Mouse (Mus musculus) left cerebral cortex, postnatal 25 days (tissue): ENCODE data around the gene Nfkbil1. TPM values are rescaled to one million over a fixed set of nuclear protein-coding genes. Genes with fewer than 3 reads are reported as not detected.
A peak's percentile ranks its signal among the peaks of the same experiment; 100 is the strongest.

ENCODE experiments used
- DNase-seq, 2 experiments: peaks; one replicate each; pipeline ENCODE4 v3.0.0; 2022; ENCODE audit warnings: low spot score in 2 of 2, mixed read lengths in 1 of 2
- intact Hi-C: fragments of 180-260 bp; cut with DNase I; formaldehyde crosslinking; loops from one replicate; pipeline ENCODE4 v1.15.1; 2025
- total RNA-seq, 2 experiments: library from RNA; stranded (reverse); gene quantifications; 2 replicates each; pipeline ENCODE4 v1.2.3; 2021

Gene Nfkbil1
- total RNA-seq, 2 experiments from 2014 or later = 11.7 to 12.8 TPM

GRCm38 (mm10) chr17:35192924-35193323 is 42.7 kb downstream of the Nfkbil1 start:
- intact Hi-C loops = no loop called here
- DNase-seq = no peak

- no peak for DNase-seq
- intact Hi-C loops = no loop called here
Observed at GRCm38 (mm10) chr17:35191723-35192122, 43.9 kb downstream of the Nfkbil1 start.

GRCm38 (mm10) chr17:35190096-35190495 is 45.5 kb downstream of the Nfkbil1 start:
- no peak for DNase-seq
- intact Hi-C loops = no loop called here

GRCm38 (mm10) chr17:35189186-35189585 is 46.4 kb downstream of the Nfkbil1 start:
- intact Hi-C loops = no loop called here

GRCm38 (mm10) chr17:35187959-35188610 is 47.5 kb downstream of the Nfkbil1 start, which contains the start of gene Lst1:
TSS of gene Lst1 (minus strand) at chr17:35188439.
- intact Hi-C loops = no loop called here

More at GRCm38 (mm10) chr17:35189186-35189585, 46.4 kb downstream of the Nfkbil1 start:
- no peak for DNase-seq

GRCm38 (mm10) chr17:35187345-35187744 is 48.2 kb downstream of the Nfkbil1 start:
- no peak for DNase-seq
- intact Hi-C loops = no loop called here

More at GRCm38 (mm10) chr17:35187959-35188610, 47.5 kb downstream of the Nfkbil1 start, which contains the start of gene Lst1:
- DNase-seq = no peak

- no peak for DNase-seq
- intact Hi-C loops = no loop called here
Observed at GRCm38 (mm10) chr17:35186681-35187080, 48.9 kb downstream of the Nfkbil1 start.

- DNase-seq = no peak
- intact Hi-C loops = no loop called here
Observed at GRCm38 (mm10) chr17:35185639-35186611, 49.7 kb downstream of the Nfkbil1 start.

- intact Hi-C loops = no loop called here
- no peak for DNase-seq
Observed at GRCm38 (mm10) chr17:35180093-35180492, 55.5 kb downstream of the Nfkbil1 start.

GRCm38 (mm10) chr17:35178528-35178927 is 57.1 kb downstream of the Nfkbil1 start:
- intact Hi-C loops = loop anchor here (1.0 kb wide), 1 partner anchor 54 kb away; no protein-coding TSS in a partner anchor
- DNase-seq = no peak

GRCm38 (mm10) chr17:35175968-35176367 is 59.6 kb downstream of the Nfkbil1 start, which contains the start of gene Aif1:
TSS of gene Aif1 (minus strand) at chr17:35176068.
- DNase-seq = no peak
- intact Hi-C loops = no loop called here

GRCm38 (mm10) chr17:35175382-35175781 is 60.2 kb downstream of the Nfkbil1 start:
- intact Hi-C loops = no loop called here
- DNase-seq = no peak

- intact Hi-C loops = no loop called here
- DNase-seq = no peak
Observed at GRCm38 (mm10) chr17:35174201-35174977, 61.2 kb downstream of the Nfkbil1 start.

GRCm38 (mm10) chr17:35173329-35173728 is 62.3 kb downstream of the Nfkbil1 start:
- DNase-seq = no peak
- intact Hi-C loops = no loop called here

GRCm38 (mm10) chr17:35172445-35173234 is 63.0 kb downstream of the Nfkbil1 start:
- DNase-seq = peak in 1 of 2 experiments; percentile 69

More at GRCm38 (mm10) chr17:35172445-35173234, 63.0 kb downstream of the Nfkbil1 start:
- intact Hi-C loops = no loop called here
